Mouse (Mus musculus) MEL (cell line): ENCODE measurements around the gene Dnajc11. TPM values are rescaled to one million over a fixed set of nuclear protein-coding genes. Genes with fewer than 3 reads are reported as not detected.
A peak's percentile ranks its signal among the peaks of the same experiment; 100 is the strongest.

Source experiments
- DNase-seq: peaks from one replicate; pipeline ENCODE4 v3.0.0; 2011; ENCODE audit warnings: low read depth, low spot score
- H3K27ac ChIP-seq: 2 replicates; pipeline ENCODE4 v1.5.1; 2012; ENCODE audit warnings: low read depth, mild to moderate bottlenecking, control low read depth, low read length, moderate library complexity; ENCODE audit not compliant: control insufficient read depth
- H3K27me3 ChIP-seq, 2 experiments: fragments of 150-350 bp in 1 of 2; sonication (generic) in 1 of 2; 2 replicates each; pipeline ENCODE4 v1.6.1; 2012; ENCODE audit warnings: low read length in 2 of 2, mild to moderate bottlenecking in 2 of 2, improper control_type of control experiment in 1 of 2, moderate library complexity in 1 of 2; ENCODE audit not compliant: insufficient read depth in 2 of 2, control insufficient read depth in 1 of 2
- H3K36me3 ChIP-seq, 2 experiments: 2 replicates each; pipeline ENCODE4 v1.6.1; 2012 to 2014; ENCODE audit warnings: low read length in 2 of 2, improper control_type of control experiment in 1 of 2, inconsistent platforms in 1 of 2, mild to moderate bottlenecking in 1 of 2; ENCODE audit not compliant: insufficient read depth in 2 of 2, control insufficient read depth in 1 of 2
- H3K4me1 ChIP-seq, 2 experiments: fragments of 150-350 bp in 1 of 2; sonication (generic) in 1 of 2; 2 replicates each; pipeline ENCODE4 v1.6.1; 2012; ENCODE audit warnings: low read length in 2 of 2, improper control_type of control experiment in 1 of 2, mild to moderate bottlenecking in 1 of 2; ENCODE audit not compliant: insufficient read depth in 2 of 2, control insufficient read depth in 1 of 2
- H3K4me3 ChIP-seq, 2 experiments: fragments of 150-350 bp in 1 of 2; sonication (generic) in 1 of 2; 2 replicates each; pipeline ENCODE4 v1.5.1; 2012; ENCODE audit warnings: low read depth in 2 of 2, low read length in 2 of 2, mild to moderate bottlenecking in 2 of 2, moderate library complexity in 2 of 2, control low read depth in 1 of 2, improper control_type of control experiment in 1 of 2; ENCODE audit not compliant: control insufficient read depth in 1 of 2, insufficient read depth in 1 of 2
- H3K79me2 ChIP-seq: 2 replicates; pipeline ENCODE4 v1.6.1; 2012; ENCODE audit warnings: mild to moderate bottlenecking, low read length, moderate library complexity; ENCODE audit not compliant: control insufficient read depth, poor library complexity, insufficient read depth
- H3K9ac ChIP-seq: 2 replicates; pipeline ENCODE4 v1.6.1; 2012; ENCODE audit warnings: low read depth, mild to moderate bottlenecking, control low read depth, low read length, moderate library complexity; ENCODE audit not compliant: control insufficient read depth, poor library complexity, severe bottlenecking
- H3K9me3 ChIP-seq: fragments of 150-350 bp; sonication (generic); replicated peaks from 2 replicates; pipeline ENCODE4 v1.6.1; 2012; ENCODE audit warnings: mild to moderate bottlenecking, low read length, improper control_type of control experiment, moderate library complexity; ENCODE audit not compliant: insufficient read depth
- BHLHE40 ChIP-seq: IDR thresholded peaks from 2 replicates; pipeline ENCODE4 v1.6.1; 2012; ENCODE audit warnings: low read depth, mild to moderate bottlenecking, inconsistent platforms, low read length, improper control_type of control experiment, borderline replicate concordance
- CHD1 ChIP-seq: IDR thresholded peaks from 2 replicates; pipeline ENCODE4 v1.6.1; 2012; ENCODE audit warnings: low read depth, mild to moderate bottlenecking, inconsistent platforms, low read length, improper control_type of control experiment
- CHD2 ChIP-seq: IDR thresholded peaks from 2 replicates; pipeline ENCODE4 v1.6.1; 2011; ENCODE audit warnings: low read length, improper control_type of control experiment
- CTCF ChIP-seq, 3 experiments: IDR thresholded peaks in 2 of 3; conservative IDR thresholded peaks in 1 of 3; 2 replicates each; pipeline ENCODE4 v1.5.1; 2011 to 2012; ENCODE audit warnings: low read length in 3 of 3, low read depth in 2 of 3, mild to moderate bottlenecking in 2 of 3, improper control_type of control experiment in 1 of 3, inconsistent platforms in 1 of 3, mixed read lengths in 1 of 3, moderate library complexity in 1 of 3; ENCODE audit not compliant: control insufficient read depth in 1 of 3, insufficient read depth in 1 of 3, poor library complexity in 1 of 3, severe bottlenecking in 1 of 3
- E2F4 ChIP-seq: IDR thresholded peaks from 2 replicates; pipeline ENCODE4 v1.6.1; 2011; ENCODE audit warnings: low read depth, low read length, improper control_type of control experiment, borderline replicate concordance
- ELF1 ChIP-seq: IDR thresholded peaks from 2 replicates; pipeline ENCODE4 v1.6.1; 2014; ENCODE audit warnings: low read depth, mild to moderate bottlenecking, inconsistent platforms, low read length, improper control_type of control experiment, moderate library complexity
- GATA1 ChIP-seq: IDR thresholded peaks from 2 replicates; pipeline ENCODE4 v1.6.1; 2011; ENCODE audit warnings: low read depth, low read length, improper control_type of control experiment
- HCFC1 ChIP-seq: IDR thresholded peaks from 2 replicates; pipeline ENCODE4 v1.6.1; 2012; ENCODE audit warnings: low read depth, mild to moderate bottlenecking, inconsistent platforms, low read length, improper control_type of control experiment, moderate library complexity
- JUND ChIP-seq: IDR thresholded peaks from 2 replicates; pipeline ENCODE4 v1.6.1; 2011; ENCODE audit warnings: low read depth, mild to moderate bottlenecking, improper control_type of control experiment, low read length
- KAT2A ChIP-seq: conservative IDR thresholded peaks from 2 replicates; pipeline ENCODE4 v1.6.1; 2012; ENCODE audit warnings: low read depth, low read length, improper control_type of control experiment, inconsistent platforms
- MAFK ChIP-seq: IDR thresholded peaks from 2 replicates; pipeline ENCODE4 v1.6.1; 2011; ENCODE audit warnings: low read depth, mild to moderate bottlenecking, low read length, improper control_type of control experiment, borderline replicate concordance
- MAX ChIP-seq: IDR thresholded peaks from 2 replicates; pipeline ENCODE4 v1.6.1; 2011; ENCODE audit warnings: low read length, improper control_type of control experiment
- MAZ ChIP-seq: IDR thresholded peaks from 2 replicates; pipeline ENCODE4 v1.6.1; 2012; ENCODE audit warnings: low read depth, mild to moderate bottlenecking, inconsistent platforms, low read length, improper control_type of control experiment
- MEF2A ChIP-seq: IDR thresholded peaks from 2 replicates; pipeline ENCODE4 v1.6.1; 2014; ENCODE audit warnings: low read depth, mild to moderate bottlenecking, inconsistent platforms, low read length, improper control_type of control experiment; ENCODE audit not compliant: poor library complexity, insufficient replicate concordance, severe bottlenecking; ENCODE audit errors: extremely low read depth
- MXI1 ChIP-seq: IDR thresholded peaks from 2 replicates; pipeline ENCODE4 v1.6.1; 2011; ENCODE audit warnings: mild to moderate bottlenecking, low read depth, low read length, improper control_type of control experiment
- NRF1 ChIP-seq: IDR thresholded peaks from 2 replicates; pipeline ENCODE4 v1.6.1; 2014; ENCODE audit warnings: low read depth, mild to moderate bottlenecking, inconsistent platforms, low read length, improper control_type of control experiment, moderate library complexity; ENCODE audit not compliant: poor library complexity, insufficient read depth, severe bottlenecking
- POLR2AphosphoS2 ChIP-seq: IDR thresholded peaks from 2 replicates; pipeline ENCODE4 v1.6.1; 2011; ENCODE audit warnings: low read length, improper control_type of control experiment
- RAD21 ChIP-seq: IDR thresholded peaks from 2 replicates; pipeline ENCODE4 v1.6.1; 2011; ENCODE audit warnings: mild to moderate bottlenecking, low read depth, low read length, improper control_type of control experiment
- RCOR1 ChIP-seq: IDR thresholded peaks from 2 replicates; pipeline ENCODE4 v1.6.1; 2012; ENCODE audit warnings: low read depth, mild to moderate bottlenecking, inconsistent platforms, low read length, improper control_type of control experiment
- SIN3A ChIP-seq: IDR thresholded peaks from 2 replicates; pipeline ENCODE4 v1.6.1; 2012; ENCODE audit warnings: low read length, improper control_type of control experiment, inconsistent platforms
- TBP ChIP-seq: IDR thresholded peaks from 2 replicates; pipeline ENCODE4 v1.8.0; 2011; ENCODE audit warnings: low read depth, low read length, improper control_type of control experiment
- USF1 ChIP-seq: IDR thresholded peaks from 2 replicates; pipeline ENCODE4 v1.6.1; 2014; ENCODE audit warnings: low read depth, mild to moderate bottlenecking, inconsistent platforms, low read length, improper control_type of control experiment, moderate library complexity
- USF2 ChIP-seq, 2 experiments: IDR thresholded peaks; 2 replicates each; pipeline ENCODE4 v1.6.1; 2011 to 2012; ENCODE audit warnings: improper control_type of control experiment in 2 of 2, low read length in 2 of 2, borderline replicate concordance in 1 of 2, inconsistent platforms in 1 of 2, low read depth in 1 of 2, mild to moderate bottlenecking in 1 of 2; ENCODE audit not compliant: insufficient read depth in 1 of 2
- ZKSCAN1 ChIP-seq: IDR thresholded peaks from 2 replicates; pipeline ENCODE4 v1.6.1; 2012; ENCODE audit warnings: low read depth, mild to moderate bottlenecking, inconsistent platforms, low read length, improper control_type of control experiment, moderate library complexity
- polyA plus RNA-seq, 2 experiments: library from polyadenylated mRNA; stranded (reverse) in 1 of 2; unstranded in 1 of 2; fragments of >175 nt in 1 of 2; fragments of >200 nt in 1 of 2; gene quantifications; 2 replicates each; pipeline versions ENCODE4 v1.2.1 to v1.2.4; 2012; ENCODE audit warnings: low replicate concordance in 2 of 2, low read depth in 1 of 2; ENCODE audit not compliant: insufficient read length in 2 of 2, insufficient read depth in 1 of 2, missing spikeins in 1 of 2
- total RNA-seq: library from RNA; depleted of rRNA; stranded (reverse); fragments of 300-350 nt; gene quantifications from 2 replicates; pipeline ENCODE4 v1.2.3, GENCODE M21; 2012

Dnajc11 gene
- total and polyA plus RNA-seq, 3 experiments, result 128 to 278 (median 157) TPM

GRCm38 (mm10) chr4:151904098-151904497 lies 29.4 kb upstream of the Dnajc11 start (continued):
- TF ChIP-seq CTCF (IDR thresholded peaks at IDR 0.05 in 2 of 3, conservative IDR thresholded peaks at IDR 0.05 in 1 of 3; ENCODE audit: control insufficient read depth in 1 of 3, insufficient read depth in 1 of 3, low read depth in 2 of 3, low read length in 3 of 3, poor library complexity in 1 of 3, severe bottlenecking in 1 of 3) (no peak), CHD1 (no peak), RAD21 (no peak), USF2 (IDR thresholded peaks at IDR 0.05; ENCODE audit: borderline replicate concordance in 1 of 2, insufficient read depth in 1 of 2, low read depth in 1 of 2, low read length in 2 of 2) (no peak), MXI1 (peak; percentile 95), POLR2AphosphoS2 (no peak), SIN3A (peak; percentile 74), TBP (0 out of 2 replicates have a peak, but pooled peaks have one; percentile 24), HCFC1 (no peak), MAFK (no peak), JUND (0 out of 2 replicates have a peak, but pooled peaks have one; percentile 10), GATA1 (peak; percentile 74)

GRCm38 (mm10) chr4:151905621-151906020 lies 27.9 kb upstream of the Dnajc11 start:
- Histone ChIP-seq H3K9me3 (no peaks in the 10 kb centered on the region), H3K27me3 (no peaks in the 10 kb centered on the region), H3K4me1 (peaks cover 17 to 43% of the 10 kb centered on the region in 2 experiments), H3K79me2 (no peaks in the 10 kb centered on the region), H3K36me3 (peaks cover 0 to 29% of the 10 kb centered on the region in 2 experiments; a peak in 2 of 4 replicates), H3K4me3 (no peak overlapping the region), H3K27ac (no peak overlapping the region), H3K9ac (no peak overlapping the region)
- no peak for DNase-seq
- no peak for TF ChIP-seq CTCF (IDR thresholded peaks at IDR 0.05 in 2 of 3, conservative IDR thresholded peaks at IDR 0.05 in 1 of 3; ENCODE audit: control insufficient read depth in 1 of 3, insufficient read depth in 1 of 3, low read depth in 2 of 3, low read length in 3 of 3, poor library complexity in 1 of 3, severe bottlenecking in 1 of 3)
- no peak for TF ChIP-seq BHLHE40
- TF ChIP-seq JUND, result no peak
- no peak for TF ChIP-seq MAFK
- no peak for TF ChIP-seq MAX
- TF ChIP-seq ZKSCAN1, result no peak
- TF ChIP-seq RCOR1, result no peak
- TF ChIP-seq E2F4, result no peak
- TF ChIP-seq POLR2AphosphoS2, result no peak
- no peak for TF ChIP-seq USF1
- TF ChIP-seq CHD2, result no peak
- no peak for TF ChIP-seq NRF1
- no peak for TF ChIP-seq CHD1
- no peak for TF ChIP-seq KAT2A
- no peak for TF ChIP-seq MAZ
- no peak for TF ChIP-seq ELF1
- no peak for TF ChIP-seq MEF2A
- no peak for TF ChIP-seq RAD21
- no peak for TF ChIP-seq GATA1
